Mouse (Mus musculus) cerebellum, adult 2 months (tissue): ENCODE data around the gene Per3.

ENCODE experiments used
- CTCF ChIP-seq: fragments of 200-500 bp; IDR thresholded peaks from 2 replicates; pipeline ENCODE4 v1.5.1; 2011; ENCODE audit warnings: low read depth, mild to moderate bottlenecking, control low read depth, low read length, moderate library complexity, borderline replicate concordance; ENCODE audit not compliant: insufficient read depth
- POLR2A ChIP-seq: fragments of 200-500 bp; IDR thresholded peaks from 2 replicates; pipeline ENCODE4 v1.6.1; 2011; ENCODE audit warnings: low read length, control low read depth, borderline replicate concordance; ENCODE audit not compliant: insufficient read depth

DNA sequence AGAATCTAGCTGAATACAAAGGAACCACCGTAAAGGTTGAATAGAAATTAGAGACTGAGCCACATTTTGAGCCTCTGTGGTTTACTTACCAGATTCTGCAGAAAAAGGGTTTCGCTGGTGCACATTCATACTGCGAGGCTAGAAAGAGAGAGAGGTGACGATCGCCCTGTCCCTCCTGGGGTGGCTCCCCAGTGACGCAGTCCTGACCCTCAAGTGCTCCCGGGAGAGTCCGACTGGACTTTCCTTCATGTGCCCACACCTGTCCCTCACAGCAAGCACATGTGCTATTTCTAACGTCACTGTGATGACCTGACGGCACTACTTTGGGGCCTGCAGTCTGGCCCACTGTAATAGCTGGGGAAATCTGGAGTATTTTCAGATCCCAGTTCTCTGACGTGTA, 6.7 kb downstream of the Per3 start:
- no peak for TF ChIP-seq CTCF
- no peak for TF ChIP-seq POLR2A
